Mouse (Mus musculus) yolk sac, embryonic 10.5 days (tissue): ENCODE results near the gene Cxcl10.
A peak's percentile ranks its signal among the peaks of the same experiment; 100 is the strongest.

ENCODE experiments used
- DNase-seq: peaks from one replicate; pipeline ENCODE4 v3.0.0-alpha.2; 2017; ENCODE audit warnings: low spot score

The Cxcl10 gene

DNA sequence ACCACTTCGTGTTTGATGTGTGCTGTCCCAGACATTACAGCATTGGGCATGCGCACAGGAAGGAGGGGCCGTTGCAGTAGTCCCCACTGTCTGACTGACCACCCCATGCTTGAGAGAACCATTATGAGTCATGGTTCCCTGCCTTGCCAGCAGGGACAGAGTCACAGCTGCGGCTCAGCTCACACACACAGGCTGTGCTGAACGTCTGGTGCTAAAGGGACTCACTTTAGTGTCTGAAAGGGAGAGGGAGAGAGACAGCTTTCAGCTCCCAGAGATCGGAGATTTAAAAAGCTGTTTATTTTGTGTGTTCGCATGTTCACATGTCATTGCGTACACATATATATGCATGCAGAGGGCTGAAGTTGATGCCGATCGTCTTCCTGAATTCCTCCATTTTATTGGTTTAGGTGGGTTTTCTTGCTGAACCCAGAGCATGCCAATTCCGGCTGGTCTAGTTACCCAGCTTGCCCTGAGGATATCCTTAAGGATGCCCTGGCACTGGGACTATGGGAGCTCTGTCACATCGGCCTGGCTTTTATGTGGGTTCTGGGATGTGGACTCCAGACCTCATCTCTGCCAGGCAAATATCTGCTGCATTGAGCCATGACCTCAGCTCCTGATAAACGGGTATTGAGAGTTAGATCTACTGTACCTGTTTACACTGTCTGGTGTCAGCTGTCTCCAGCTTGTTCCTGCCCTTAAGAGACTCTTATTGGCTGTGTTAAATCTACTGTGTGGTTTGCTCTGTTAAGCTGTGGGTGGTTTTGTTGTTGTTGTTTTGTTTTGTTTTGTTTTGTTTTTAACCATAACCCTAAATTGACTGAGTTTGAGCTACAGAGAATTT is 20.7 kb upstream of the Cxcl10 start:
- DNase-seq, result no peak

- no peak for DNase-seq
These were observed 19.7 kb upstream of the Cxcl10 start for GRCm38 (mm10) chr5:92368392-92368791.

DNA sequence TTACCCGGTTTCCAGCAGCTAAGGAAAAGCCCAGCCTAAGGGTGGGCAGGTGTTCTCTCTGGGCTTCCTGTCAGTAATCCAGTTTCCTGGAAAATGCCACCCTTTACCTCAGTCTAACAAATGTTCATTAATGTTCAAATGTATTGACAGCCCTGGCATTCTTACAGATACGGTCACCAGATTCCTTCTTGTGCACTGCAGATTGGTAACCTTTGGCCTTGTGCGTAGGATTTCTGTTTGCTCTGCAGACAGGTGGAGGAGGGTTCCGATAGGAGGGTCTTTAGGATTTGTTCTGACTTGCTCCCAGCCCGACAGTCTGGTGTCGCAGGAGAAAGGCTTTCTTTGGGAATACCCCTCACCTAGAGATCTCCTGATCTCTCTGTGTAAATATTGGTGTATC is 17.9 kb upstream of the Cxcl10 start:
- DNase-seq, result peak; percentile 49

- DNase-seq, result no peak
These were observed 16.5 kb upstream of the Cxcl10 start for GRCm38 (mm10) chr5:92365146-92365705.

DNA sequence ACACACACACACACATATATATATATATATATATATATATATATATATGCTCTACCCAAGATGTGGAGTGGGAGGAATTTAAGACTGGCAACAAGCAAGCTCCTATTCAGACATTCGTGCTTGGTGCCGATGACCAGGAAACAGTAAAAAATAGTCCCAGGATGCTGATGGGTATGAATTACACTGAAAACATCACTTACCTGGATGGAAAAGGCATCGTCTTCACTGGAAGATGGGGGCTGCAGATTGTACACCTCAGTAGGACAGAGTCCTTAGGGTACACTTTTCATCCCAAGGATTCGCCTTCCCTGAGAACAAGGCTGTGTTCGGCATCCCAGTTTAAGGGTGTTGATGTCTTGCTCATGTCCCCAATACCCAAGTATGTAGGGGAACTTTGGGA is 15.3 kb upstream of the Cxcl10 start:
- DNase-seq, result no peak

GRCm38 (mm10) chr5:92363179-92363578 is 14.5 kb upstream of the Cxcl10 start:
- no peak for DNase-seq

DNA sequence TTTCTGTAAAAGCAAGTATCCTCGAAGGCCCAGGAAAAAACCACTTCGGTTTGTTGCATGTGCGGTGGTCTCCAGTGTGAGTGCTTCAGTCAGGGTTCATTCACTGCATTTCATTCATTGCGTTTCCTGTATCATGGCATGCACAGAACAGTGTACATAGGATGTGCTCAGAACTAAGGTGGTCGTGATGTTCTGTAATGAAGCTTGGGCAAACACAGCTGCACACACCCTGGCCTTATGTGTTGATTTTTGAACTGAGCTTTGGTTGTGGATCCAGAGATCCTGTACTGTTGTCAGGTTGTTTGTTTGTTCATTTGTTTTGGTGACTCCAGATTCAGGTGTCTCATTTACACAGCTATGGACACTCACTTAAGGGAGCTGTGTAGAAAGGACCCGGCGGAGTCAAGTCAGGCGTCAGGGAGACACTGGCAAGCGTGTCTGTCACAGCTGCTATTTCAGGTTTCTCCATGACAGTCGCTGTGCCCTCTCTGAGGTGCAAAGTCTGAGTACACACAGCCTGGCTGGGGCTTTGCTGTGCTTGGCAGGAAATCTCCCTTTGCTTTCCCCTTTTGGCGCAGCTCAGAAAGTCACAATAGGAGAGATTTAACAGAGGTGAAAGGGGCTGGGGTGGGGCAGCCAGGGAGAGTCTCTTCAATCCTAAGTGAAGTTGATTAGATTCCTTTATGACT is 10.2 kb upstream of the Cxcl10 start:
- DNase-seq, result no peak

DNA sequence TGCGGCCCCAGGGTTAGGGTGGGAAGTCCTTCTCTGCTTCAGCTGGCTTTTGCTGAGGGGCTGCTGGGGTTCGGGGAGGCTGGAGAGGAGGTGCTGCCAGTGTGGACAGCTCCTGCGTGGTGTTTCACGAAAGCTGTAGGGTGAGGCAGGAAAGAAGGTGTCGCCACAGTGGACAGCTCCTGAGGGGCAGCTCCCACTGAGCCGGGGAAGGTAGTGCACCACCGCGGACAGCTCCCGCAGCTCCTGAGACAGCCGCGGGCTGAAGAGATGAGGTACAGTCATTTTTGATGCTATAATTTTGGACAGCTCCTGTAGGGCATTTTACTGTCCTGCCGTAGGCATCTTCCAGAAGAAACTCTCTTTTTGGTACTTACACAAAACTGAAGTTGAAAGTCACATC is 9.3 kb upstream of the Cxcl10 start:
- DNase-seq, result peak; percentile 51

GRCm38 (mm10) chr5:92353517-92353916 is 4.8 kb upstream of the Cxcl10 start:
- DNase-seq, result no peak

- DNase-seq, result peak; percentile 65
These were observed 4.0 kb upstream of the Cxcl10 start for GRCm38 (mm10) chr5:92352716-92353115.

- DNase-seq, result no peak
These were observed 1.0 kb upstream of the Cxcl10 start for GRCm38 (mm10) chr5:92349731-92350130.

- no peak for DNase-seq
These were observed 3.7 kb downstream of the Cxcl10 start for GRCm38 (mm10) chr5:92345006-92345405.

DNA sequence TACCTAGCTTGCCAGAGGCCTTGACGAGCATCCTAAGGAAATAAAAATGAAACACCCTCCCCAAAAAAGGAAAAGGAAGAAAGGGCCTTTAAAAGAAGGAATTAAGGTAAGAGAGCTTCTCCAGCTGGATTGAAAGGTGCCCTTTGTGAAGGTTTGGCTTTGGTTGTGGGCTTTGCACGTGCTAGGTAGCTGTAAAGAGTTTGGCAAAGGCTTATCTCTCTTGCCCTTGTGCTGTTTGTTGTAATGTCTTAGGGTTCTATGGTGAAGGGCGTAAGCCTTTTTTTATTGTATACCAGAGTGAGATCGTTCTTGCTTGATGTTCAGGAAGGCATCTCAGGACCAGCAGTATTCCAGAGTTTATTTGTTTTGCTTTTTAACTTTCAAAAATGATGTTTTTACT is 8.1 kb downstream of the Cxcl10 start:
- no peak for DNase-seq

DNA sequence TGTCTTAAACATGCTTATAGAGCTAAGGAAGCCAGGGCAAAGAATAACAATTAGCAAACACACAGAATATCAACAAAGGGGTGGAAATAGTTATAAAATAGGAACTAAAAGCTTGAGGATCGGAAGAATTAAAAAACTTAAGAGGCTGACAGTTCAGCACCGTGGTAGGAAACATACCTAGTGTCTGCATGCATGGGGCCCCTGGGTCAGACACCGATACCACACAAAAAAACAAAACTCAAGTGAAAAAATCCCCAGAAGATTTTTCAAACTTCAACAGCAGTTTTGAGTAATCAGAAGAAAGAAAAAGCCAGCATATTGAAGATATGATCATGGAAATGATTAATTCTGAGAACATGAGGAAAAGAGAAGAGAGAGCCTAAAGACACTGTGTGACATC is 11.9 kb downstream of the Cxcl10 start:
- no peak for DNase-seq

DNA sequence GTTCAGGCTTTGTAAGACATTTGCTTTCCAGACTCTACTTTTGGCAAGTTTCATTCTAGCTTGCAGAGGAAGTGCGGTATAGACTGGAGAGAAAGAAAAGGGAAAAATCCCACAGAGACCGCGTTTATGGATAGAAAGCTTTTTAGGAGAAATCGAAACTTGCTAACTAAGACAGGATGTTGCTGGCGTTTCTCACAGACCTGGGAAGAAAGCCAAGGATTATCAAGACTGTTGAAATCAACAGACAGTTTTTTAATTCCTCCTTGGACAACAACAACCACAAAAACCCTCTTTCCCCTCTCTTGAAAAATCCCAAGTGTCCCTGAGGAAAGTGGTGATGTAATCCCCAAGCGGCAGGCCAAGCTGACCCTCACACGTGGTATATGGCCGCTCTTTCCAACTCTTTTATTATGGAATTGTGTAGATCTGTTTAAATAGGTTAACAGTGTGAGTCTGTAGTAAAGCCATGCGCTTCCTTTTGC is 16.3 kb downstream of the Cxcl10 start:
- no peak for DNase-seq

DNA sequence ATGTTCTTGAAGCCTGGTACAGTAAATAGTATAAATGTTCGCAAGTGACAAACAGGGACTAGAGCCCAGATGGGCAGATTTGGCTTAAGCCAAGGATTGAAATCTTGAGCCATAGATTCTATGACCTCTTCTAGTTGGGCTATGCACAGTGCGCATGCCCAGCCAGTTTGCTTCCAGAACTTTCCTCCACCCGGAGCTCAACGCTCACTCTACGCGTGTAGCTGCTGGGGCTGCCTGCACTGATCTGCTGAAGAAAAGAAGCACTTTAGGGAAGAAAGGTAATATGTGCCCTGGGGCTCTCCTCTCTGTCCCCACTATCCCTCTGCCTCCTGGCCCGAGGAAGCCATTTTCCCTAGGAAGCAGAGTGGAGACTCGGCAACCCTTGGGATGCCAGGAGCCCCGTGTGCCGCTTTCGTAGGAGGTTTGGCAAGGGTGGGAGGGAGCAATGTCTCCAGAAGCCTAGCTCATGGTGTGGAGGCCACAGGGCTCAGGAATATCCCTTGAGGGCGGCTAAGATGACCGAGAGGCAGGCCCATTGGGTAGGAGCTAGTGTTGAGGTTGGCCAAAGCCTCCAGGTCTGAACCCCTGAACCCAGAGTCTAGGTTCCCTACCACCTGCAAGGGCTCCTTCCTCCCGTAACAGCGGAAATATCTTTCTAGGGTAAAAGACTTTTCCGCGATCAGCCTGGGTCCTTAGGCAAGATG is 16.9 kb downstream of the Cxcl10 start, which contains the start of gene Art3:
Gene Art3 (plus strand): TSS at position 193 of the 704 bp plus-strand sequence.
- no peak for DNase-seq

GRCm38 (mm10) chr5:92331122-92331521 is 17.6 kb downstream of the Cxcl10 start:
- no peak for DNase-seq

DNA sequence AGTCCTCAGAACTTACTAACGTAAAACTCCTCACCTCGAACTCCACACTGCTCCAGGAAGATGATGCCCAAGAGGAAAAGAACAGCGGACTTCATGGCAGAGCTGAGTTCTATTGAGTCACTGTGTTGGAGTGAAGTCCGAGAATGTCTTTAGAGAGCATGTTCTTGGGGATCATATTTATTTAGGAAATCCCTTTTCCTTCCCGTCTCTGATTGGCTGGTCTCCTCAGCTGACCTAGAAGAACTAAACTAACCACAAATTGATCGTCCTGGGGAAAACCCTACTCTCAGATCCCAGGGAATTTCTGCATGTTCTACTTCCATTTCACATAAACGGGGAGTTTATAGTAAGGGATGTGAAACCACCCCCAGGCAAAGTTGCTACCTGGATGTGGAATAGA is 20.8 kb downstream of the Cxcl10 start, which contains the start of gene Cxcl9:
Gene Cxcl9 (minus strand): TSS at position 151 of the 400 bp plus-strand sequence.
- DNase-seq, result no peak

GRCm38 (mm10) chr5:92327367-92327766 is 21.3 kb downstream of the Cxcl10 start:
- no peak for DNase-seq

GRCm38 (mm10) chr5:92323264-92323663 is 25.4 kb downstream of the Cxcl10 start:
- DNase-seq, result no peak

- DNase-seq, result no peak
These were observed 26.1 kb downstream of the Cxcl10 start for GRCm38 (mm10) chr5:92322612-92323011.
